Mouse (Mus musculus) midbrain, embryonic 12.5 days (tissue): ENCODE data around the gene Gm49355. TPM values are rescaled to one million over a fixed set of nuclear protein-coding genes. Genes with fewer than 3 reads are reported as not detected.

Experiments
- polyA plus RNA-seq: library from polyadenylated mRNA; unstranded; fragments of >200 nt; fragmentation: Nextera tagmentation; extraction: Ambion mirVana; gene quantifications from 2 replicates; pipeline ENCODE4 v1.2.1, GENCODE M21; 2016

Gm49355 gene
- polyA plus RNA-seq, 1 experiment from 2014 or later: 0.08 TPM

Other genes with a start within 250 kb of the Gm49355 start
- 27.9 and 29.7 TPM in 2 replicates for gene 3830406C13Rik, start 197 bp downstream of the Gm49355 start, polyA plus RNA-seq
- 2.9 and 7.7 TPM in 2 replicates for gene Fezf2, start 64.2 kb downstream of the Gm49355 start, polyA plus RNA-seq